Mouse (Mus musculus) neural tube, embryonic 10.5 days (tissue): ENCODE results near the gene Zfp319.
"Not testable (repeated sequence)": the region's sequence is repeated elsewhere in the genome, so short reads cannot be mapped to it uniquely, and the experiment has no call there.

Experiments used
- DNase-seq: peaks from one replicate; pipeline ENCODE4 v3.0.0-alpha.2; 2017; ENCODE audit warnings: low spot score; ENCODE audit errors: extremely low spot score

The Zfp319 gene

GRCm38 (mm10) chr8:95331720-95332436, at the start of gene Zfp319, which contains the start of gene Usb1:
TSS of gene Zfp319 (minus strand) at chr8:95331950.
TSS of gene Usb1 (plus strand) at chr8:95332284.
- peak; percentile 97 for DNase-seq

GRCm38 (mm10) chr8:95380953-95381352, 49.2 kb upstream of the Zfp319 start:
- DNase-seq = no peak

DNA sequence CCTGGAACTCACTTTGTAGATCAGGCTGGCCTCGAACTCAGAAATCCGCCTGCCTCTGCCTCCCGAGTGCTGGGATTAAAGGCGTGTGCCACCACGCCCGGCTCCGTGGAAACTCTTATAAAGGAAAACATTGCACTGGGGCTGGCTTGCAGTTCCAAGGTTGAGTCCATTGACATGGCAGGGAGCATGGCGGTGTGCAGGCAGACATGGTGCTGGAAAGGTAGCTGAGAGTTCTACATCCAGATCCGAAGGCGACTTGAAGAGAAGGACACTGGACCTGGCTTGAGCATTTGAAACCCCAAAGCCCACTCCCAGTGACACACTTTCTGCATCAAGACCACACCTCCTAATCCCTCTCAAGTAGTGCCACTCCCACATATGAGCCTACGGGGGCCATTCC, 47.2 kb upstream of the Zfp319 start:
- DNase-seq = not testable (repeated sequence)

DNA sequence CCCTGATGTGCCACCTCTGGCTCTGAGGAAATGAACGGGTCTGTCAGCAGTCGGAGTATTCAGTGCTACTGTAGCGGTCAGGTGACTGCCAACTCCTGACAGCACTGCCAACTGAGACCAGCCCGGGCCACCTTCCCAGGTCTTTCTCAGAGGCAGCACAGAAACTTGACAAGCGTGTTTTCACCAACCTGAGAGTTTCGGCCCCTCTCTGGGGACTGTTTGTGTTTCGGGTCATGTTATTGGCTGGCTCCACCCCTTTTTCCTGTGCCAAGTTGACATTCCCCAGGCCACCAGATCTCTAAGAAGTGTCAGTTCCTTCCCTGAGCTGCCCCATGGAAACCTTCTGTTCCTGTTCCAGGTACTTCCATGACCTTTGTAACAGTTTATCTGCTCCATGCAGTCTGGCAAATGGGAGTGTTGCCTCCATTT, 46.1 kb upstream of the Zfp319 start:
- DNase-seq = no peak

DNA sequence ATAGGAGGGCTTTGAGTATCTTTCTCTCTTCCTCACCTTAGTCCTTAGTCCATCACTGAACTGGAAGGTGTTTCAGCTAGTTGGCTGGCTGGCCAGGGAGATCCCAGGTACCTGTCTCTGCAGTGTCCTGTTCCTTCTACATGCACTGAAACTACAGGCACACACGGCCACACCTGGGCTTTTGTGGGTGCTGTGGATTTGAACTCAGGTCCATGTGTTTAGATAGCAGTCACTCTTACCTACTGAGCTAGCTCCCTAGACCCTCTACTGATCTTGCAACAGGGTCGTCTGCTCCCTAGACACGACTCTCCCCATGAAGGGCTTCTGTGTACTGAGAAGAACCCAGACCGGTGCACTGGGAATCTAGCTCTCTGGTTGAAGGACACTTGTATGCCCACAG, 45.4 kb upstream of the Zfp319 start:
- DNase-seq = no peak

GRCm38 (mm10) chr8:95376309-95376999, 44.7 kb upstream of the Zfp319 start:
- no peak for DNase-seq

DNA sequence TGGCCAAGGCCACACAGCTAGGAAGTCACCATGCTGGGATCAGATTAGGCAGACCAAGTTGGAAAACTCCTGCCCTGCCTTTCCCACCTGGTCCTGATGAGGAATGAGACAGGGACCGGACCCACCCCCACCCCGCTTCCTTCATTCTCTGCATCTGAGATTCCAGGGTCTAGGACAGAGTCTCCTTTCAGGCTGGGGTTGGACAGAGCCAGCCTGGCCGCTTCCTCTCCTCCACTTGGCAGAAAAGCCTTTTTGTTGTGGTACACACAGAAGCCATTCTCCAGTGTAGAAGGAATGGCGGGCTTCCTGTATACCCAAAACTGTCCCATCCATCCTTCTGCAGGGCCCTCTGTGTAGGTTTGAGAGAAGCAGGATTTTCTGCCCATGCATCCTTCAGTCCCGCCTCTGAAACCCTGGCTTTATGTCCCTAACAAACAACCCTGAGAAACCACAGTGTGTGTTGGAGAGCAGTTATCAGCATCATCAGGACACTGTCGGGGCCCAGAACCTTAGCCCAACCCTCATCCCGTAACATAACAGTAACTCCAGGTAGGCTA, 43.7 kb upstream of the Zfp319 start:
- no peak for DNase-seq

DNA sequence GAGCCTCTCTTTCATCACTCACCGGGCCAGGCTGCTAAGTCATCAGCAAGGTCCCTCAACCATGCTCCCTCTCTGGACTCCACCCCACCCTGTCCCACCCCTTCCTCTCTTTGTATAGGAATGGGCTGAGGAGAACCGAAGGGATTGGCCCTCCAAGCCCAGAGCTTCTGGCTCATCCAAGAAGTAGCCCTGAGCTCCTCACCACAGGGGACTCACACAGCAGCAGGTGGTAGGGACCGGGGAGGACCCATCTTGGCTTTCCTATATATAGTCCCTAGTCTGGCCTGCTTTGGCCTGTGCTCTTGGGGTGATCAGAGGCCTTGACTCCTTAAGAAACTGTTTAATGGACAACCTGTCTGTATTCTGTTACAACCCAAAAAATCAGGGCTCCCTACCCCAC, 42.7 kb upstream of the Zfp319 start:
- DNase-seq = no peak

- DNase-seq = no peak
These were observed 41.7 kb upstream of the Zfp319 start for GRCm38 (mm10) chr8:95373389-95374002.

DNA sequence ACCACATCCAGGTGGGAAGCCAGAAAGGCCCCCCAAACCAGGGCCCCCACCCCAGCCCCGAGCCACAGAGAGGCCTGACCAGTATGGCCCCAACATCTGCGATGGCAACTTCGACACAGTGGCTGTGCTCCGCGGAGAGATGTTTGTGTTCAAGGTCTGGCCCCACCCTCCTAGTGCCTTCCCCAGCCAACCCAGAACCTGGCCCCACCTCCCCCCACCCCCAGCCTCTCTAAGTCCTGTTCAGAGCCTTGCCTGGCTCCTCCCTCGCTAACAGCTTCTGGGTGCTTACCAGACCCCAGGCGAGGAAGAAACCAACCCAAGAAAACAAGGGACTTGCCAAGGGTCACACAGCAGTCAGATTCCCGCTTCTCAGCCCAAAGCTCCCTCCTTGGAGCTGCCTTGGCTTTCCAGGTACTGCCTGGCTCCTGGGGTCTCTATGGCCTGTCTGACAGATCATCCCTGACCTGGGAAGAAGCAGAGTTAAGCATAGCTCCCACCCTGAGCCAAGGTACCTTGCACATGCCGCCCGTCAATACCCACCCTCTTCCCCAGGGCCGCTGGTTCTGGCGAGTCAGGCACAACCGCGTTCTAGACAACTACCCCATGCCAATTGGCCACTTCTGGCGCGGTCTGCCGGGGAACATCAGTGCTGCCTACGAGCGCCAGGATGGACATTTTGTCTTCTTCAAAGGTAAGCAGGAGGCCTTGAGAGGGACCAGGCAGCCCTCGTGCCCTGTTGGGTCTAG, 38.0 kb upstream of the Zfp319 start:
- peak; percentile 29 for DNase-seq

GRCm38 (mm10) chr8:95363849-95364248, 32.1 kb upstream of the Zfp319 start:
- DNase-seq = no peak

DNA sequence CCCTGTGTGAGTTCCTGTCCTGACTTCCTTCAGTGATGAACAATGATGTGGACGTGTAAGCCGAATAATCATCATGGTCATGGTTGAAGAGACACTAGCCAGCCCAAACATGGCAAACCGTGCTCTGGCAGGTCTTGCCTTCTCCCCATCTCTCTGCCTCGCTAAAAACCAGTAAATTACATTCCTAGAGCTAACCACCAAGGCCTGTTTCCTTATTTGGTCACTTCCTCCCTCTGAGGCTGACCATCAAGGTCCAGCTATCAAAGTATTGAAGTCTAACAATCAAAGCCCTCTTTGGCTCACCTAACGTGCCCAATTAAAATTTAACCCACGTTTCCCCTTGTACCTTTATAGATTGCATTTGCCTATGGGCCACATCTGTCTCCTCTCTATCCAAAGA, 30.5 kb upstream of the Zfp319 start:
- DNase-seq = no peak

DNA sequence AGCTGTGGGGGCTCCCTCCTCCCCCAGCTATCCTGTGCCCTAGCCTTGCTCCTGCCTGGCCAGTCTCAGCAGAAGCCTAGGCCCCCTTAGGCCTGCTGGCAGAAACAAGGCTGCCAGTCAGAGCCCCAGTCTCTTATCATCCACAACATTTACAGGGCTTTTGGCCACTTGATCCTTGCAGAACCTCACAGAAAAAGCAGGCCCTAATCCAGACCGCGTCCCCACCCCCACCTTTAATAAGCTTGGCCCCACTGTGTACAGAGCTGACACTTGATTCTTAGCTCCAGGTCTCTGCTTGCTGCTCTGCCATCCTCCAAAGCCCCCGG, 29.2 kb upstream of the Zfp319 start:
- no peak for DNase-seq

- DNase-seq = no peak
These were observed 28.6 kb upstream of the Zfp319 start for GRCm38 (mm10) chr8:95360181-95361015.

DNA sequence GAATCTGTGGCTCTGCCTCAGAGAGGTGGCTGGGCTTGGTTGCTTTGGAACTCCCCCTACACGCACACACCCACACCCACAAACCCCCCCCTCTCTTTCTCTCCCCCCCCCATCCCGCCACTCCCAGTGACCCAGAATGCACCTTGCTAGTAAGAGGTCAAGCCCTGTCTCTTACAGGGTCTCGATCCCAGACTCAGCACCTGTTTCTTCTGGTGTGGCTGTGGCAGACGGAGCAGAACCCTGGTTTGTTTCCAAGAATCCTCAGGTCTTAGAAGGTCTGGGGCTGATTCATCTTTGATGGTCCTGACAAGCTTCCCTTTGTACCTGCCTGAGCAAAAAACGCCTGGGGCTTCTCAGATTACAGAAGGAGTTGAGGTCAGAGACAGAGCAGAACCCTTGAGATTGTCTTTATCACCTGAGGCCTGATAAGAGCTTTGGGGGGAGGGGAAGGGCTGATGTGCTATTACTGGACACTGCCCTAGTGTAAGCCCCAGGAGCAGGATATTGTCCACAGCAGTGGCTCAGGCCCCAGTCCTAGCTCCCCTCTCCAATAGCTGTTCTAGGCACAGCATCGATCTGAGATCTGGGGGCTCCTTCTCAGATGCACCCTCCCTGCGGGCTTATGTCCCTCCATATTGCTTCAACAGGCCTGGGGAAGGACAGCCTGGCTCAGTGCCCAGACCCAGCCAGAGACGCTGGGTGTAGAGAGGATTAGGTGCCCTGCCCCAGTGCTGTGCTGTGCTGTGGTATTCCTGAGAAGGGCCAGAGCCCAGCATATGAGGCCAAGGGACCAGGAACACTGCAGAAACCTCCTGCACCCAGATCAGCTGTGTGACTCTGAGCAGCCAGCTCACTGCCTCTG, 27.0 kb upstream of the Zfp319 start:
- DNase-seq = no peak

GRCm38 (mm10) chr8:95354606-95355005, 22.9 kb upstream of the Zfp319 start:
- DNase-seq = no peak

DNA sequence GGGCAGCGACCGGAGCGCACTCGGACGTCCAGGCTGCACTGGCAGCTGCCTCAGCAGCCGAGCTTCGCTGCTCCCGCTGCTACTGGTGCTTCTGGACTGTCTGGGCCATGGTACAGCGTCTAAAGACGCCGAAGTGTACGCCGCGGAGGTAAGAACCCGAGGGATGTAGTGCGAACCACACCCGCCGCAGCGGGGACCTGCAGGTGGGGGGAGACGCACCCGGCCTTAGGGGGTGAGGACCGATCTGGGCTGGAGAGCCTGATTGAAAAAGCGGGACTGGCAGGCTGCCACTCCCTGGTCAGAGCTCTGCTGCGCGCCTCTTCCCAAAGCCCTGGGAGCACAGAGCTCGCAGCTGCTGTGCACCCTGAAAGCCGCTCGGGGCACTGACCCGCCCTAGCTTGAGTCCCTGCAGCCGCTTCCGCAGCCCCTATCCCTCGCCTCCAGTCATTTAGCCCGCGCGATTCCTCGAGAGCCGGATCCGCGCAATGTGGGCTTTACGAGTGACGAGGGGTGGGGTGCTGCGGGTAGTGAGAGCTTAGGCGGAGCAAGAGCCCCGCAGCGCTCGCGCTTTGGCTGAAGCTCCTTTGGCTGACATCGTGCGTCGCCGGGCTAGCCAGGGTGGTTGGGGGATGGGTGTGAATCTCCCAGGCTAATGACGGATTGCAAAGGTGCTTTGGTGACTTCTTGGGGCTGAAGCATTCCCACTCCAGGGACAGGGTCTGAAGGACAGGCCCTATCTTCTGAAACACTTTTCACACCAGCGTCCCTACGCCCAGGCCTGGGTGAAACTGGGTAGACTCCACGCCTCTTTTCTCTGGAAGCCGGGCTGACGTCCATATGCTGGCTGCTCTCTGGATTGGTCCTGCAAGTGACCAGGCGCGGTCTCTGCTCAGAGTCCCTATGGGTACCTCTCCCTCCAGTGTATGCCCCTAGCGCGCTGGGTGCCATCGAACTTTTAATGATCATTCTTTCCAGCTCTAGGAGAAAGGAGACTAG, 21.4 kb upstream of the Zfp319 start:
- DNase-seq = peak; percentile 81

DNA sequence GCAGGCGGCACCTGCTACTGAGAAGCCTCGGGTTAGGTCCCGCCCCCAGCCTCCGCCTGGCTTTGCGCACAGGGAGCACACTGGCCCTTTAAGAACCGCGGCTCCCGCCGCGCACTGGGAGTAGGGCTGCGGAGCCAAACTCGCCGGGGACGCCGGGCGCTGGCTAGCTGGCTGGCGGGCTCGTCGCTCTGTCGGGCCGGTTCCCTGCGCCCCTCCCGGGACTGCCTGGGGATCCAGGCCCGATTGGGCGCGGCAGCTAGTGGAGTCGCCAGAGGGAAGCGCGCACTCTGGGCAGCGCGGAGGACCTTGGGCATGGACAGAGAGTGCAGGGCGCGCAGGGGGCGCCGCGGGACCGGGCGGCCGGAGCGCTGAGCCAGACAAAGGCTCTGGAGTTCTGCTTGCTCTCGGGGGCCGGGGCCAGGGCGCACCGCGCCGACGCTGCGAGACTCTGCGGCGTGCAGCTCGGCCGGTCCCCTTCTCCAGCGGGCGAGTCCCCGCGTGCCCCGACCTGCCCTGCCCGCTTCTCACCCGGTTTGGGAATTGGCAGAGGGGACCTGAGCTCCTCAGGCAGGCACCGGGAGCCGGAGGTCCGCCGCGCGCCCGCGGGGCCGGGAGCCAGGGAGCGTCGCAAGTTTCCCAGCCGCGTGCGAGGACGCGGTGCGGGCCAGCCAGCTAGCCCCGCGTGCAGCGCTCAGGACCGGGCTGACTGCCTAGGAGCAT, 20.6 kb upstream of the Zfp319 start, which contains the start of gene Mmp15:
Mmp15 (plus strand) TSS at position 118 of the 720 bp plus-strand sequence.
- DNase-seq = peak; percentile 87
